Mouse (Mus musculus): Measurements from ENCODE around the gene Rpgr.
A peak's percentile ranks its signal among the peaks of the same experiment; 100 is the strongest.

The Rpgr gene

GRCm38 (mm10) chrX:10216410-10216949 is at the start of gene Rpgr:
Rpgr (minus strand) TSS chrX:10216920.
- DNase-seq (ENCODE audit: inconsistent age in 2 of 2, low spot score in 1 of 2): peak; percentile 92 to 97

DNA sequence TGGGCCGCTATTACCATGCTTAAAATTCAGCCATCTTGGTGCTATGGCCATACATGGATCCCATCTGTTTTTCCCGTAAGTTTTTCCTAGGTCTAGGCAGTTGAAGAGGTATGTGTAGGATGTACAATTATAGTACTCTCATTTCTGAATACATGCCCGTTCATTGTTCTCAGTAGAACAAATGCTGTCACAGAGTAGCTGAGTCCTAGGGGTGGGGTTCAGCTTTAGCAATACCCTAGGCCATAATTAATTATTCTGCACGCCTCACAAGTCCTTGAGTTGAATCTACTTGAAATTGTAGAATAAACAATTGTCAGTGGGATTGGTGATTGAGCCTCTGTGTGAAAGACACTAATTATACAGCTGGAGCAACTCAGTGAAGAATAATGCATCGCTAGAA is 41.5 kb upstream of the Rpgr start:
- no peak for DNase-seq (ENCODE audit: inconsistent age in 2 of 2, low spot score in 1 of 2)

DNA sequence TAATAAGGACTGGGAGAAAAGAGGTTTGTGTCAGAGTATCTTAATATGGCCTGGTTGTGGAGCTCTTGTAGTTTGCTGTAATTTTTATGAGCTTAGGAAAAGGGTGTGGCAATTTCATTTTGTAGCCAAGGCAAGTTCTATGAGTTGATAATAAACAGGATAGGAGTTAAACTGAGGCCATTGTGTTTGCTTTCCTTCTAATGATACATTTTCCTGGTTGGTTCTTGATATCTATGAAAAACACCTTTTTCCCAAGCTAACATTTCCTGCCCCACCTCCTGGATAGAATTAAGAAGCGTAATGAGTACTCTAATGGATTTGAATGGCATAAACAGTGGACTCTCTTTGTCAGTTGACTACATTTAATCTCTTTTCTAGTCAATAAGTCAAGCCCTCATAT is 41.1 kb upstream of the Rpgr start:
- DNase-seq (ENCODE audit: inconsistent age in 2 of 2, low spot score in 1 of 2): no peak

DNA sequence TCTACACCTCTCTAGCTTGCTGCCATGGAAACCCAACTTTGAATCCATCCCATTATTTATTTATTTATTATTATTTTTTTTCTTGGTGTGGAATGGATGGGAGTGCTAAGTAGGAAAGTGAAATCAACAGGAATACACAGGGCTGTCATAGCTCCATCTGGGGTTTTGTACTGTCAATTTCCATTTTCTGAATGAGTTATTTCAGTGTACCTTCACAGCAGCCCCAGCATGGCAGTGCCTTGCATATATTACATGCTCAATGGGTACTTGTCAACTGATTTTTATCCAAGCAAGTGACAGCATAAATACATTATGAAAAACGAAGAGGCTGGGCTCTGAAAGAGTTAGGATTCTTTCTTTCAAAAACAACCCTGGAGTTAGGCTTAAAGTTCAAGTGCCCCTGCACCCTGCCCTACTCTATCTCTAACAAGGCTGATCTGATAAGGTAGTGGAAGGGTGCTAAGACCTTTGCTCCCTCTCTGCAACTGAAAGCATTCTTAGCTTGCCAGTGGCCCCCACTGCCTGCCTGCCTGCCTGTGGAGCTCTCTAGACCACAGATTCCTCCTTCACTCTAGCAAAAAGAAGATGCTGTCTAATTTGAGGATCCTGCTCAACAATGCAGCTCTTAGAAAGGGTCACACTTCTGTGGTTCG is 35.3 kb upstream of the Rpgr start, which contains the start of gene Otc:
Gene Otc, plus strand, starts transcription at position 454 of the 653 bp plus-strand sequence.
- no peak for DNase-seq (ENCODE audit: inconsistent age in 2 of 2, low spot score in 1 of 2)

- DNase-seq (ENCODE audit: inconsistent age in 2 of 2, low spot score in 1 of 2): no peak
Observed at GRCm38 (mm10) chrX:10251357-10251756, 34.6 kb upstream of the Rpgr start.

DNA sequence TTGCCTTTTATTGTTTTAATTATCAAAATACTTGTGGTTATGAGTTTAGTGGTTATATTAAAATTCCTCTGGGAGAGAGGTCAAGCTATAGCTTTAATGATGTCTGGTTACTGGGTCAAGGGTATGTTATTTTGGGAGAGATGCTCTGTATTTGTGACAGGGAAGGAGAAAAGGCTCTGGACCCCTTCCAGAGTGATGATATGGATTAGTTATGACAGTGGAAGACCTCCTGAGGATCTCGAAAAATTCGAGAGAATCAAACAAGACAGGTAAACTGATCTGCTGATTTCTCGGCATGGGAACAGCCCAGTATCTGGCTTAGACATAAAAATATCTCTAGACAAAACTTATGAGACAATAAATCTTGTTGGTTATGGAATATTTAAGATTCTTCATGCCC is 27.2 kb upstream of the Rpgr start:
- no peak for DNase-seq (ENCODE audit: inconsistent age in 2 of 2, low spot score in 1 of 2)

- DNase-seq (ENCODE audit: inconsistent age in 2 of 2, low spot score in 1 of 2): no peak
Observed at GRCm38 (mm10) chrX:10239515-10239914, 22.8 kb upstream of the Rpgr start.

DNA sequence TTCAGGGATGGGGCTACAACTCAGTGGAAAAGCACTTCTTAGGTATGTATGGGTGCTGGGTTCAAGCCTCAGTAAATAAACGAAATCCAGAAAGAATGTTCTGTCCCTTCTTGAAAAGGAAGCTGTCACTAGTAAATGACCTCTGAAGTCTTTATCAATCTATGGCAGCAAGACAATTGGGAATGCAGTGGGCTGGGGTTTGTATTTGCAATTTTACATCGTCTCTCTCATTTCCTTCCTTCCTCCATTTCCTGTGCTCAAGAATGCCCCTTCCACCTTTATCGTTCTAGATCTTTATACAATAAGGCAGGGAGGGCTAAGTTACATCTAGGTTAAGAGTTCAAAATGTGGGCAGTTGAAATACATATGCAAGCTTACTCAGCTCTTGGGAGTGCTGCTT is 17.9 kb upstream of the Rpgr start:
- no peak for DNase-seq (ENCODE audit: inconsistent age in 2 of 2, low spot score in 1 of 2)

DNA sequence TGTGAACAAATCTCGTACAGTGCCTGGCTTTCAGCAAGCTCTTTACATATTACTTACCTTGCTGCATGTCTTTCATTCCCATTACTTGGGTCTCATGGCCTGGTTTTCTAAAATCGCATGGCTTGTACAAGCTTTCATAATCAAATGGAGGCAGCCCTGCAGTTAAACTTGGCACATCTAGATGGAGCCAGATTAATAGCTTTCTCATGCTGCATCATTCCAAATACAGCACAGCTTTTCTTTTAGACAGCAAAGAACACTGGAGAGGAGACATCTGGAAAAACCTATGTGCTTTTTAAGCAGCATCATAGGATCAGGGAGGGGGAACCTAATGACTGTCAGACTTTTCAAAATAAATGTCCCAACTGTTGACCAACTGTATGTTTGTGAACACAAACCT is 16.3 kb upstream of the Rpgr start:
- DNase-seq (ENCODE audit: inconsistent age in 2 of 2, low spot score in 1 of 2): peak in 1 of 2 experiments; percentile 39

DNA sequence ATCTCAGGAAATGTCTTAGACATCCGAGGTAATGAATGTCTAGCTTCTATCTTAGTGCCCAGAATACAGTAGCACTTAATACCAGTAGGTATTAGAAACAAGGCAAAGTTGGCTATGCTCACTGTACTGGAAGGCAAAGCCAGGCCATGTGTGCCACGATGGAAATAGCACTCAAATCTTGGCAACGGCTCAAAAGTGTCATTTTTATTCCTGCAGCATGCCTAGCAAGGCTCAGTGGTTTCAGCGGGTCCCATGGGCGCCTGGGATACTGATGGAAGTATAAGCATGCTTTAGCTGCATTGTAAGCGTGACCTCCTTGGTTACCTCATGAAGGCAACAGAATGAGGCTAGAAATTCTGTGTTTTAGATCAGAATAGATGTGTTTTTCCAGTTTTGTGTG is 2.6 kb upstream of the Rpgr start:
- no peak for DNase-seq (ENCODE audit: inconsistent age in 2 of 2, low spot score in 1 of 2)

DNA sequence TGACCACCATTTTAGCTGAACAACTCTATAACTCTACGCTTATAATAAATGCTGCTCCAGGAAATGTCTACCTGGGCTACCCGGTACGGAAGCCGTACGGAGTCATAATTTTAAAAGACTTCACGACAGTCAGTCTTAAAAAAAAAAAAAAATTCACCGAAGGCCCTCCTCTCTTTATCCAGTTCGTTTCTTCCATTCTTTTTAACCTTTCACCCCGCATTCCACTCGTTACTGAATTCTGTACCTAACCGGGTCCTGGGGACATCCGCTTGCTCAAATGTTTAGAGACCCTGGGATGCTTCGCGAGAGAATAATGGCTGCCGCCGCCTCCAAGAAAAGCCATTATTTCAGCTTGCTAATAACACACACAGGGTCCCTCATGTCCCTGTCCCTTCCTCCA is 748 bp downstream of the Rpgr start:
- peak in 1 of 2 experiments; percentile 78 for DNase-seq (ENCODE audit: inconsistent age in 2 of 2, low spot score in 1 of 2)

- no peak for DNase-seq (ENCODE audit: inconsistent age in 2 of 2, low spot score in 1 of 2)
Observed at GRCm38 (mm10) chrX:10205937-10206336, 10.8 kb downstream of the Rpgr start.

DNA sequence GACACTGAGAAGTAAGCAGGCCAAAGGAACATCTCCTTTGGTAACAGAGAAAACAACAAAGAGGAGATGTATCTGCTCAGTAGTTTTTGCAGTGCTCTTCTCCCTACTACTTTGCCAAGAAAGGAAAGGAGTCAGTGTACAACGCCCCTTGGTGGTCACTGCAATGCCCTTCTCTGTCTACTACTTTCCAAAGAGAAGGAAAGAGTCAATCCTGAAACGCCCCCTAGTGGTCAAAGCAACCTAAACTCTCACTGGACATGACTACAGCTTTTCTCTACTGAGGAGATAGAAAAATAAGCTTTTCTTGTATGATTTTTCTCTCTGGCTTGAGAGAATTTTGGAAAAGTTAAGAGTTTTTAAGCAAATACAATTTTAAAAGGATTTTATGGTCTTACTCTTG is 15.4 kb downstream of the Rpgr start:
- DNase-seq (ENCODE audit: inconsistent age in 2 of 2, low spot score in 1 of 2): peak; percentile 8 to 69

GRCm38 (mm10) chrX:10152390-10152789 is 64.3 kb downstream of the Rpgr start:
- DNase-seq (ENCODE audit: inconsistent age in 2 of 2, low spot score in 1 of 2): no peak

DNA sequence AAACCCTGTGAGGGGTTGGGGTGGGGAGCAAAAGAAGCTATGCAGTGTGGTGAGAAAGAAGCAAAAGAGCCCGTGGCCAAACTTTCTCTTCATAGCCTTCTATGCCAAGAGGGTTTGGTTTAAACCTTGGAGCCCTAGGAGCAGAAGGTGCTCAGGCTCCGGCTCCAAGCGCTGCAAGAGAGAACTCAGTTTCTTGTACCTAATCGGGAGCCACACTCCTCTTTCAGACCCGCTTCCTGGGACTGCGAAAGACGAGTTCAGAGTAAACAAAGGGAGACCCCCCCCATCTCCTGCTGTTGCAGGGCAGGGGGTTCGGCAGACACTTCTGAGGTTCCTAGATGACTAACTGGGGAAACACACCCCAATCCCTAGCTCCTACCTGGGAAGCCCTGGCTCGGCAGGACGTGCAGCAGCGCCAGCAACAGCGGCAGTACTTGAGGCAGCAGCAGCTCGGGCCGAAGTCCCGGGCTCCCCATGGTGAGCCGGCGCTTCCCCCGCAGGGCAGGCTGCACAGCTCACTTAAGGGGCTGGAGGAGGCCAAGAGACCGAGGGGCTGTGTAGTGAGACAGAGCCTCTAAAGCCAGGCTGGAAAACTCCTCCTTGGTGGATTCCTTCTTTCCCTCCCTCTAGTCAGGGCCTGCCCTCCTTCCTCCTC is 99.5 kb downstream of the Rpgr start, which contains the start of gene Srpx:
Gene Srpx, minus strand, starts transcription at position 645 of the 655 bp plus-strand sequence.
- DNase-seq (ENCODE audit: inconsistent age in 2 of 2, low spot score in 1 of 2): no peak

DNA sequence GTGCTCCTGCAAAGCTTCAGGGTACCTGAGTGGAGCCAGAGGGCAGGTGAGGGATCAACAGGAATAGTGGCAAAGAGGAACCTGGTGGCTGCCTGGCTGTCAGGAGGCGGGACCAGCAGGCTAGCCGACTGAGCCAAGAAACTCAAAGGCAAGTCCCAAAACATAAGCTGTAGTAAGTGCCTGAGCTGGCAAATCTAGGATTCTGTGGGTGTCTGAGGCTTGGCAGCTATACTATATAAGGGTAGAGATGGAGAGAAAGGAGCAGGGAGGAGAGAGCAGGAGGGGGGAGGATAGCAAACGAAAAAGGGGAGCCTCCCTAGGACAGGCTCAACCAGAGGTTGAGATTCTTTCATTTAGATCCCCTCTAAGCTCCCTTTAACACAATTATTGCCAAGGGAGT is 100.9 kb downstream of the Rpgr start:
- DNase-seq (ENCODE audit: inconsistent age in 2 of 2, low spot score in 1 of 2): no peak

GRCm38 (mm10) chrX:10110736-10111135 is 106.0 kb downstream of the Rpgr start:
- no peak for DNase-seq (ENCODE audit: inconsistent age in 2 of 2, low spot score in 1 of 2)

GRCm38 (mm10) chrX:10108558-10108957 is 108.2 kb downstream of the Rpgr start:
- no peak for DNase-seq (ENCODE audit: inconsistent age in 2 of 2, low spot score in 1 of 2)

DNA sequence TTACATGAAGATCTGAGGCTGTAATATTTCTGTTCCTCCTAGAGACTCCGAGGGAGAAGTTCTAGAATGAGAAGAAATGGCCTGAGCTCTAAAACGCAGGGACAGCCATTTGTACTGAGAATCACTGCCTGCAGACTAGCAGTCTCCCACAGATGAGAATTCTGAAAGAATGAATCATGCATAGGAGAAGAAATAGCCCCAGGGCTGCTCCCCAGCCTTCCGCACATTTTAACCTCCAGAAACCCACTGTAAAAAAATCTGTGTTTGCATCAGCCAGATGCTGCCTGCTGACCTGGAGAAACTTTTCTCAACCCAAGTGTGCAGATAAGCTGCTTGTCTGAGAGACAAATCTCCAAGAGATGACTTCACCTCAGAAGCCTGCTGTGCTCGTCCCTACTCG is 111.2 kb downstream of the Rpgr start:
- no peak for DNase-seq (ENCODE audit: inconsistent age in 2 of 2, low spot score in 1 of 2)

GRCm38 (mm10) chrX:10102739-10103138 is 114.0 kb downstream of the Rpgr start:
- no peak for DNase-seq (ENCODE audit: inconsistent age in 2 of 2, low spot score in 1 of 2)

DNA sequence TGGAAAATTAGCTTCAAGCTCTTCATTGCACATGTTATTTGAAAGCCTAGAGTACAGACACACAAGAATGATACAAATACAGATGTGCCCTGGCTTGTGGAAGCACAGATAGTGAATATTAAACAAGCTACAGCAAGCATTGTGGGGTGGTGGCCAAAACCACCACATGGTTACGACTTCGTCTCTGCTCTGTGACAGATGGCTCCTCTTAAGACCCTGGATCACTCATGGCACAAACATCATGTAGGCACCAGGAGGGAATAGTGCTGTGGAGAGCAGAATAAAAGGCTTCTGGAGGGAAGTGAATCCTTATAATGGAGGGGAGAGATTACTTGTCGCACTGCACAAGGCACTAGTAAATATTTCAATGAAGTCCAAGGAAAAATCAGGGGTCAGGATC is 120.9 kb downstream of the Rpgr start:
- DNase-seq (ENCODE audit: inconsistent age in 2 of 2, low spot score in 1 of 2): no peak

DNA sequence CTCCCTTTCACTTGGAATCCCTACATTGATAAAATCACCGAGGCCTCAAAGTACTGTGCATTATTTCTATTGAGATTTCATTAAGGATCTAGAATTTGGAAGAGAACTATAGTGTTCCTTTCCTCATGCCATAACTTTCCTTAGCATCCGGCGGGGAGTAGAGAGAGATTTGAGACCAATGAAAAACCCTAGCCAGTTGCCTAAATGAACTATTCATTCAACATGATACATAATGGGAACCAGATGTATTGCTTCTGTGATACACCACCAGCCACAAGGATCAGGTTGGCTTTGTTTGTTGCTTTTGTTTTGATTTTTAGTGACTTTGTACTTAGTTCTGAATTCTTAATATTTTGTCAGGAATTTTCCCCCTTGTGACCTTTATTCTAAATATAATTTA is 136.3 kb downstream of the Rpgr start:
- DNase-seq (ENCODE audit: inconsistent age in 2 of 2, low spot score in 1 of 2): no peak

Measured in adrenal gland, adult (tissue).